Mouse (Mus musculus) spleen, postnatal 4 days (tissue): ENCODE measurements around the gene Dpp10.
A peak's percentile ranks its signal among the peaks of the same experiment; 100 is the strongest.

ENCODE experiments used
- DNase-seq, 2 experiments: peaks; one replicate each; pipeline ENCODE4 v3.0.0; 2022; ENCODE audit warnings: low spot score in 2 of 2

Dpp10 gene

DNA sequence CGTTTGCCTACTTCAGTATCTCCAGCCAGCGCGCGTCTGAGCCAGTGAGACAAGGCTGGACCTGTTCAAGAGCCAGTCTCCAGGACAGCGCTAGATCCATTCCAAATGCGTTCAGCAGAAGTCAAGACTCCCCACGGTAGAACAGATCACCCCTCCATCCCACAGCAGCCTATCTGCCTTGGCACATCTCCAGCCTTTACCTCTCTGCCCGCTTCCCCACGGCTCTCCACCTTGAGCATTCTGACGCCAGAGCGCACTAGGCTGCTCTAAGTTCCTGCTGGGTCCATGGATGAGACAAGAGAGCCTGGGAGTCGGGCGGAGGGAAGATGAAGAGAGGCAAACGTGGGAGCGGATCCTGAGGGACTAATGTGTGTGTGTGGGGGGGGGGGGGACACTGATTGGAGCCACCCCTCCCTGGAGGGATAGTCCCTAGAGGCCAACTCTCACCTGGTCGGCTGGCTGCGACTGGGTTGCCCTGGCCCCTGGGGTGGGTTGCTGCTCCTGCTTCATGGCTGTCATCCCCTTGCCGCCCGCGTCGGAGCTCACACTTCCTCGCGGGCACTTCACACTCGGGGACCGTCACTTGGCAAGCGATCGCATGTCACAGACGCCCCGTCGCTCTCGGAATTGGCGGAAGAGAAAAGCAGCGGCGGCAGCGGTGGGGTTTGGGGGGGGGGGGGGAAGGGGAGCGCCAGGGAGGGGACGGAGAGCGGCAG, at the start of gene Dpp10:
Gene Dpp10, minus strand, starts transcription at position 635 of the 716 bp plus-strand sequence.
- no peak for DNase-seq

DNA sequence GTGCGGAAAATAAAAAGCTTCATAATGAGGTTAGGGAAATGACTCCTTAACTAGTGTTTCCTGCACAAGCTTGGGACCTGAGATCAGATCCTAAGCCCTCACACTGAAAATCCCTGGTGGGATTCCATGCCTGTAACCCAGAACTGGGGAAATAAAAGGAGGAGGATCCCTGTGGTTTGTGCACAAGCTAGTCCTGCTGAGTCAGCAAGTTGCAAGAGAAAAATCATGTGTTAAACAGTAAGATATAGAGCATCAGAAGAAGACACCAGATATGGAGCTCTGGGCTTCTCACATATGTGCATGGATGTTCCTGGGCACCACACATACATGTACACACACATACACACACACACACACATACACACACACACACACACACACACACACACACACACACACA, 3.2 kb upstream of the Dpp10 start:
- no peak for DNase-seq

GRCm38 (mm10) chr1:124045761-124046300, 472 bp upstream of the Dpp10 start:
- DNase-seq: peak in 1 of 2 experiments; percentile 53

DNA sequence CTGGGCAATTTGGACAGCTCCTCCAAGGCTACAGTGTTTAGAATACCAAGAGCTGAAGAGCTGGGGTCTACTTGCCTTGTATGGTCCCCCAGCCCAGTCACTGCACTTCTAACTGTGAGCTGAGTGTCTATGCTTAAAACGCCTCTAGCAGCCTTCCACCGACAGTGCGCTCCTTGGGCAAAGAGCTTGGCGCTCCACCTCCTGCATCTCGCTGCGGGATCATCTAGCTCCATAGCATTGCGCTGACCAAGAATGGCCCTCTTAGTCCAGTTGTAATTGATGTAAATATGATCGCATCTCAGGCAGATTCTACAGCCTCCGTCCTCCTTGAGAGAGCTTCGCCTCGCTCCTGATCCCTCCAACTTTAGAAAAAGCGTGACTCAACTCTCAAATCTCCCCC, 1.2 kb downstream of the Dpp10 start:
- no peak for DNase-seq

GRCm38 (mm10) chr1:124043421-124043820, 1.9 kb downstream of the Dpp10 start:
- no peak for DNase-seq

DNA sequence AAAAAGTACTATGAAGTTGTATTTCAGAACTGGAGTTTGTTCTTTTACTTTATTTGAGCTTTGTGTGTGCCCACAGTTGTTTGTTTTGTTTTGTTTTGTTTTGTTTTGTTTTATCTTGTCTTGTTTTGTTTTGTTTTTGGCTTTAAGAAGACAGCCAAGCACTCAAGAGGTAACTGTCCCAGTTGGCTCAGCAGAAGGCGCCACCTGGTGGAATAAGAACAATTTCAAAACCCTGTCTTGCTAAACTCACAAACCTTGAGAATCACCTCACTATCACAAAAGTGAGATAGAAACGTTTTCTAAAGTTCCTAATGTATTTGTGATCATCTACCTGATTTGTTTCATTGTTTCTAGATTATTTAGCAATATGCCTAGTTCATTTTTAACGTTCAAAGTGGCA, 3.8 kb downstream of the Dpp10 start:
- DNase-seq: no peak

GRCm38 (mm10) chr1:124035306-124035990, 9.9 kb downstream of the Dpp10 start:
- no peak for DNase-seq

DNA sequence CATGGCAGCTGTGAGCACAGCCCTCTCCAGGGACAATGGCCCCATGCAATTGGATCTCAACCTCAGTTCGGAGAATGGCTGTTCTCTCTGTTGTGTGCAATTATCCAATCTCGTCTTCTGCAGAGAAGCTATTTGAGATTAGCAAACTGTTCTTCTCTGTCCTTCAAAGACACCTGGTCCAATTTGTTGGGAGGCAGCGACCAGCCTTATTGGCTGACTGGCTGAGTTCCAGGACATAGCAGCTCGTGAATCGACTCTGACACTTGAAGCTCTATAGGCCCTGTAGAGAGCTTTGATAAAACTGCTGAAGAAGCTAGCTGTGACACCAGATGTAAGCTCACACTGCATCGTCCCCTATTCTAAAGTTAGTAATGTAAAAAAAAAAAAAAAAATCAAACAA, 12.7 kb downstream of the Dpp10 start:
- no peak for DNase-seq

DNA sequence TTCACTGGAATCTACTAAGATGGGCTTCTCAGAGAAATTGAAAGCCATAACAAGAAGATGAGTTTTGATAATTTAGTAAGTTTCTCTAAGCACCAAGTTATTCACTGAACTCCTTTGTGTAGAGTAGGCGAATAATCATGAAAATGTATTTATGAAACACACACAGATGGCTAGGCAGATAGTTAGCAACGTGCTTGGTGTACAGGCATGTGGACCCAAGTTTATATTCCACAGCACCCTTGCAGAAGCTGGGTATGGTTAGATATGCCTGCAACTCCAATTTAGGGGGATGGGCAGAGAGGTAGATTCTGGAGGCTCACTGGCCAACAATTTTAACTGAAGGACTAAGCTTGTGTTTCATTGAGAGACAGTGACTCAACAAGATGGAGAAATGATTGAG, 13.4 kb downstream of the Dpp10 start:
- no peak for DNase-seq

GRCm38 (mm10) chr1:124002797-124003196, 42.6 kb downstream of the Dpp10 start:
- no peak for DNase-seq

GRCm38 (mm10) chr1:123995780-123996179, 49.6 kb downstream of the Dpp10 start:
- DNase-seq: no peak

GRCm38 (mm10) chr1:123985324-123986024, 59.9 kb downstream of the Dpp10 start:
- no peak for DNase-seq

DNA sequence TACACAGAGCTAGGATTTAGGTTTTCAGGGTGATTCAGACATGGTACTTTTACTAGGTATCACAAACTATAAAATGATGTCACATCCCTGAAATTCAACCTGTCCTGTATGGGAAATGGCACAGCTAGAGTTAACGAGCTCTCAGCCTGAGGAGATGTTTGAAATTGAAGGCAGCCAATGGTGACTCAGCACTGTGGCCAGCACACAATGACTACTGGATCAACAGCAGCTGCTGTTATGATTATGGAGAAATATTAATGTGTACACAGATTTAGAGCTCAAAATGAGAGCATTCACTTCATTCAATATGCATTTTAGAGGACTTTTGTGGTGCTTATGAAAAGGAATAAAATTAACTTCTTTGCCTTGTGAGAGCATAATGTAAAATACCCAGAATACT, 66.8 kb downstream of the Dpp10 start:
- no peak for DNase-seq

DNA sequence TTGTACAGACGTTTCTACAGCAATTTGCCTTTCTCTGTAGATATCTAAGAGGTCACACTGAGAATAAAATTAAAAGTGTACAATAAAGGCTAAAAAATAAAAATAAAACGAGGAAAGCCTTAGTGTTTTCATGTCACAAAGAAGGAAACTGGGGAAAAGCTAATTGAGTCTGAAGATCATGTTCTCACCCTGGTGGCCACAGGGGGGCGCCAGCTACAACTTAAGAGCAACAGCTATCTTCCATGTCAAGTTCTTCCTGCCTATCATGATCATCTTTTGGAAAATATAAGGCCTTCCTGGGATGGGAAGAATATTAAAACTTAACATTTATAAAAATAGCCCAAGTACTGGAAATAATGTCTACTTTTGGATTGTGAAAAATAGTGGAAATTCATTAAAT, 70.7 kb downstream of the Dpp10 start:
- DNase-seq: no peak

- no peak for DNase-seq
These were observed 99.2 kb downstream of the Dpp10 start for GRCm38 (mm10) chr1:123946149-123946548.

- no peak for DNase-seq
These were observed 104.5 kb downstream of the Dpp10 start for GRCm38 (mm10) chr1:123940826-123941225.

GRCm38 (mm10) chr1:123933812-123934727, 111.3 kb downstream of the Dpp10 start:
- no peak for DNase-seq

DNA sequence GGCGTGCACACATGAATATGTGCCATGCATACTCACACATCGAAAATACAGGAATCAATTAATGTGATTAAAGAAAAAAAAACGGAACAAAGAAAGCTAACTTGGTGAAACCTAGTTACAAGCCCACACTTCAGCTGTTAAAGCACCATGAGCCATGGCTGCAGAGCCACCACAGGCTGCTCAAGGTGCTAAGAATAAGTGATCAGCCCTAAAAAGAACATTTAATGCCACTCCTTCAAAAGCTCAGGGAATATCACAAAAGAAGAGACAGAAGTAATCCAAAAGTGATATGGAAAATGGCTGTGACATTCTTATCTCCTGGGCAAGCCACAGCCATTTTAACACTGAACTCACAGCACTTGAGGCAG, 117.4 kb downstream of the Dpp10 start:
- DNase-seq: no peak

DNA sequence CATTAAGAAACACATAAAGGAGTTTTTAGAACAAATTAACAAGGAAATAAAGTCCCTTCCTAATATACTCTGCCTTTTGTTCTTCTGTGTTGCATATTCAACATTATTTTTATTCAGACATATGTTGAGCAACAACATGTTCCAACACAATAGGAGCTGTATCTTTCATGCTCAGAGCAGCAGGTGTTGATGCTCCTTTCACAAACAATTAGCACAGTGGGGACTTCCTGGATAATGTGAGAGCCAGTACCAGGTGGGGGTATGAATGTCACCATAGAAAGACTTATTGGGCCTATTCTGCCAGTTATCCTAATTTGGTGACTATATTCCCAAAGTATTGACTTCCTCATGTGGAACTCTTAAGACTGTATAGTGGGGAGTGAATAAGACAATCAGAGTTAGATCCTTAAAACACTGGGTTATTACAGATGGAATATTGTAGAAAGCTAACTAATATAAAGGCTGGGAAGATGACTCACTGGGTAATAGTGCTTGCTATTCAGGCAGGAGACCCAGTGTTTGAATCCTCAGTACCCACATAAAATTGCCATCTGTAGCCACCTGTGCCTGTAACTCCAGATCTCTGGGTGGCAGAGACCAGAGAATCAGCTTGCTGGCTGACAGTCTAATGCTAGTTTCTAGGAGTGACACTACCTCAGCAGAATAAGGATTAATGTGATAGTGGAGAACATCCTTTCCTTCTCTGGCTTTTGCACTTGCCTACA, 117.9 kb downstream of the Dpp10 start:
- no peak for DNase-seq

GRCm38 (mm10) chr1:123924905-123925304, 120.5 kb downstream of the Dpp10 start:
- DNase-seq: no peak

- DNase-seq: no peak
These were observed 121.5 kb downstream of the Dpp10 start for GRCm38 (mm10) chr1:123923907-123924306.
